Mouse (Mus musculus): ENCODE data around the gene Eaf2. TPM values are rescaled to one million over a fixed set of nuclear protein-coding genes. Genes with fewer than 3 reads are reported as not detected.
A peak's percentile ranks its signal among the peaks of the same experiment; 100 is the strongest.

Eaf2 gene
- total and polyA plus RNA-seq, 3 experiments = 0.23 to 1.1 (median 1.1) TPM

GRCm38 (mm10) chr16:36794976-36795375 is 79.8 kb downstream of the Eaf2 start:
- no peak overlapping the region for H3K27ac ChIP-seq
- H3K4me1 ChIP-seq (ENCODE audit: control insufficient read depth, insufficient read depth, low read length) = no peaks in the 10 kb centered on the region
- H3K36me3 ChIP-seq (ENCODE audit: control insufficient read depth, insufficient read depth, low read length) = no peaks in the 10 kb centered on the region
- intact Hi-C loops (cut with DNase I) = no loop called here
- no peaks in the 10 kb centered on the region for H3K79me2 ChIP-seq (replicated peaks; ENCODE audit: control insufficient read depth, insufficient read depth, low read length)
- no peak overlapping the region for H3K9ac ChIP-seq (ENCODE audit: low read depth, low read length)
- no peak overlapping the region for H3K4me3 ChIP-seq
- TF ChIP-seq CTCF (IDR thresholded peaks at IDR 0.05) = no peak
- no peak for TF ChIP-seq POLR2A (IDR thresholded peaks at IDR 0.05; ENCODE audit: insufficient read depth, low read depth, low read length)
- TF ChIP-seq EP300 (IDR thresholded peaks at IDR 0.05; ENCODE audit: insufficient read depth, low read depth, low read length) = no peak
- DNase-seq = no peak
- 62% methylated on average over 2 of the region's 2 CpGs for WGBS
- no peaks in the 10 kb centered on the region for H3K27me3 ChIP-seq (ENCODE audit: control insufficient read depth, insufficient read depth, low read length)

- Histone ChIP-seq H3K27me3 (ENCODE audit: control insufficient read depth, insufficient read depth, low read length) (no peaks in the 10 kb centered on the region), H3K4me3 (no peak overlapping the region), H3K9ac (ENCODE audit: low read depth, low read length) (no peak overlapping the region), H3K79me2 (replicated peaks; ENCODE audit: control insufficient read depth, insufficient read depth, low read length) (no peaks in the 10 kb centered on the region), H3K27ac (no peak overlapping the region), H3K36me3 (ENCODE audit: control insufficient read depth, insufficient read depth, low read length) (no peaks in the 10 kb centered on the region), H3K4me1 (ENCODE audit: control insufficient read depth, insufficient read depth, low read length) (no peaks in the 10 kb centered on the region)
- no peak for TF ChIP-seq CTCF (IDR thresholded peaks at IDR 0.05)
- no peak for TF ChIP-seq POLR2A (IDR thresholded peaks at IDR 0.05; ENCODE audit: insufficient read depth, low read depth, low read length)
- no peak for TF ChIP-seq EP300 (IDR thresholded peaks at IDR 0.05; ENCODE audit: insufficient read depth, low read depth, low read length)
- intact Hi-C loops (cut with DNase I) = no loop called here
- WGBS = 65% methylated on average over 4 of the region's 4 CpGs
- DNase-seq = no peak
Measured at GRCm38 (mm10) chr16:36790166-36790565, 84.6 kb downstream of the Eaf2 start.

- intact Hi-C loops (cut with DNase I) = no loop called here
- Histone ChIP-seq H3K79me2 (replicated peaks; ENCODE audit: control insufficient read depth, insufficient read depth, low read length) (no peaks in the 10 kb centered on the region), H3K4me3 (no peak overlapping the region), H3K9ac (ENCODE audit: low read depth, low read length) (no peak overlapping the region), H3K27me3 (ENCODE audit: control insufficient read depth, insufficient read depth, low read length) (no peaks in the 10 kb centered on the region), H3K27ac (no peak overlapping the region), H3K36me3 (ENCODE audit: control insufficient read depth, insufficient read depth, low read length) (no peaks in the 10 kb centered on the region), H3K4me1 (ENCODE audit: control insufficient read depth, insufficient read depth, low read length) (no peaks in the 10 kb centered on the region)
- no peak for DNase-seq
- TF ChIP-seq EP300 (IDR thresholded peaks at IDR 0.05; ENCODE audit: insufficient read depth, low read depth, low read length) = no peak
- no peak for TF ChIP-seq POLR2A (IDR thresholded peaks at IDR 0.05; ENCODE audit: insufficient read depth, low read depth, low read length)
- no peak for TF ChIP-seq CTCF (IDR thresholded peaks at IDR 0.05)
- WGBS = 89% methylated on average over 7 of the region's 7 CpGs
Measured at GRCm38 (mm10) chr16:36786466-36786865, 88.3 kb downstream of the Eaf2 start.

GRCm38 (mm10) chr16:36784594-36785313 is 90.0 kb downstream of the Eaf2 start, which contains the start of gene Slc15a2:
Slc15a2 (minus strand) TSS chr16:36784962.
- H3K27ac ChIP-seq = no peak within 1 kb of the TSS
- WGBS = 51% methylated on average over 10 of the region's 10 CpGs
- H3K4me1 ChIP-seq (ENCODE audit: control insufficient read depth, insufficient read depth, low read length) = no peaks in the 10 kb centered on the region
- TF ChIP-seq EP300 (IDR thresholded peaks at IDR 0.05; ENCODE audit: insufficient read depth, low read depth, low read length) = no peak
- no peak for TF ChIP-seq POLR2A (IDR thresholded peaks at IDR 0.05; ENCODE audit: insufficient read depth, low read depth, low read length)
- no peak for TF ChIP-seq CTCF (IDR thresholded peaks at IDR 0.05)
- H3K9ac ChIP-seq (ENCODE audit: low read depth, low read length) = no peak within 1 kb of the TSS
- H3K27me3 ChIP-seq (ENCODE audit: control insufficient read depth, insufficient read depth, low read length) = no peaks in the 10 kb centered on the region
- H3K36me3 ChIP-seq (ENCODE audit: control insufficient read depth, insufficient read depth, low read length) = no peaks in the 10 kb centered on the region
- intact Hi-C loops (cut with DNase I) = no loop called here
- DNase-seq = peak; percentile 8 to 20
- H3K79me2 ChIP-seq (replicated peaks; ENCODE audit: control insufficient read depth, insufficient read depth, low read length) = no peaks in the 10 kb centered on the region
- no peak within 1 kb of the TSS for H3K4me3 ChIP-seq

- DNase-seq = no peak
- no peak overlapping the region for H3K9ac ChIP-seq (ENCODE audit: low read depth, low read length)
- 81% methylated on average over 2 of the region's 2 CpGs for WGBS
- no peak overlapping the region for H3K4me3 ChIP-seq
- H3K36me3 ChIP-seq (ENCODE audit: control insufficient read depth, insufficient read depth, low read length) = no peaks in the 10 kb centered on the region
- intact Hi-C loops (cut with DNase I) = no loop called here
- H3K27me3 ChIP-seq (ENCODE audit: control insufficient read depth, insufficient read depth, low read length) = no peaks in the 10 kb centered on the region
- H3K27ac ChIP-seq = no peak overlapping the region
- TF ChIP-seq EP300 (IDR thresholded peaks at IDR 0.05; ENCODE audit: insufficient read depth, low read depth, low read length) (no peak), POLR2A (IDR thresholded peaks at IDR 0.05; ENCODE audit: insufficient read depth, low read depth, low read length) (no peak), CTCF (IDR thresholded peaks at IDR 0.05) (no peak)
- no peaks in the 10 kb centered on the region for H3K79me2 ChIP-seq (replicated peaks; ENCODE audit: control insufficient read depth, insufficient read depth, low read length)
- H3K4me1 ChIP-seq (ENCODE audit: control insufficient read depth, insufficient read depth, low read length) = no peaks in the 10 kb centered on the region
Measured at GRCm38 (mm10) chr16:36784146-36784545, 90.7 kb downstream of the Eaf2 start.

- no peak for TF ChIP-seq POLR2A (IDR thresholded peaks at IDR 0.05; ENCODE audit: insufficient read depth, low read depth, low read length)
- no peak for TF ChIP-seq EP300 (IDR thresholded peaks at IDR 0.05; ENCODE audit: insufficient read depth, low read depth, low read length)
- no peak for TF ChIP-seq CTCF (IDR thresholded peaks at IDR 0.05)
Measured at GRCm38 (mm10) chr16:36775658-36776057, 99.1 kb downstream of the Eaf2 start.

More at GRCm38 (mm10) chr16:36775658-36776057, 99.1 kb downstream of the Eaf2 start:
- DNase-seq = no peak
- H3K27me3 ChIP-seq (ENCODE audit: control insufficient read depth, insufficient read depth, low read length) = no peaks in the 10 kb centered on the region
- no peak overlapping the region for H3K4me3 ChIP-seq
- H3K79me2 ChIP-seq (replicated peaks; ENCODE audit: control insufficient read depth, insufficient read depth, low read length) = no peaks in the 10 kb centered on the region
- intact Hi-C loops (cut with DNase I) = no loop called here
- H3K9ac ChIP-seq (ENCODE audit: low read depth, low read length) = no peak overlapping the region
- 76% methylated on average over 6 of the region's 6 CpGs for WGBS
- H3K4me1 ChIP-seq (ENCODE audit: control insufficient read depth, insufficient read depth, low read length) = no peaks in the 10 kb centered on the region
- H3K27ac ChIP-seq = no peak overlapping the region
- H3K36me3 ChIP-seq (ENCODE audit: control insufficient read depth, insufficient read depth, low read length) = no peaks in the 10 kb centered on the region

Measured in heart, adult 2 months (tissue).